Mouse (Mus musculus) MEL (cell line): ENCODE results near the gene Gm20388. TPM values are rescaled to one million over a fixed set of nuclear protein-coding genes. Genes with fewer than 3 reads are reported as not detected.

Source experiments
- DNase-seq: peaks from one replicate; pipeline ENCODE4 v3.0.0; 2011; ENCODE audit warnings: low read depth, low spot score
- H3K27ac ChIP-seq: 2 replicates; pipeline ENCODE4 v1.5.1; 2012; ENCODE audit warnings: low read depth, mild to moderate bottlenecking, control low read depth, low read length, moderate library complexity; ENCODE audit not compliant: control insufficient read depth
- H3K27me3 ChIP-seq, 2 experiments: fragments of 150-350 bp in 1 of 2; sonication (generic) in 1 of 2; 2 replicates each; pipeline ENCODE4 v1.6.1; 2012; ENCODE audit warnings: low read length in 2 of 2, mild to moderate bottlenecking in 2 of 2, improper control_type of control experiment in 1 of 2, moderate library complexity in 1 of 2; ENCODE audit not compliant: insufficient read depth in 2 of 2, control insufficient read depth in 1 of 2
- H3K36me3 ChIP-seq, 2 experiments: 2 replicates each; pipeline ENCODE4 v1.6.1; 2012 to 2014; ENCODE audit warnings: low read length in 2 of 2, improper control_type of control experiment in 1 of 2, inconsistent platforms in 1 of 2, mild to moderate bottlenecking in 1 of 2; ENCODE audit not compliant: insufficient read depth in 2 of 2, control insufficient read depth in 1 of 2
- H3K4me1 ChIP-seq, 2 experiments: fragments of 150-350 bp in 1 of 2; sonication (generic) in 1 of 2; 2 replicates each; pipeline ENCODE4 v1.6.1; 2012; ENCODE audit warnings: low read length in 2 of 2, improper control_type of control experiment in 1 of 2, mild to moderate bottlenecking in 1 of 2; ENCODE audit not compliant: insufficient read depth in 2 of 2, control insufficient read depth in 1 of 2
- H3K4me3 ChIP-seq, 2 experiments: fragments of 150-350 bp in 1 of 2; sonication (generic) in 1 of 2; 2 replicates each; pipeline ENCODE4 v1.5.1; 2012; ENCODE audit warnings: low read depth in 2 of 2, low read length in 2 of 2, mild to moderate bottlenecking in 2 of 2, moderate library complexity in 2 of 2, control low read depth in 1 of 2, improper control_type of control experiment in 1 of 2; ENCODE audit not compliant: control insufficient read depth in 1 of 2, insufficient read depth in 1 of 2
- H3K79me2 ChIP-seq: 2 replicates; pipeline ENCODE4 v1.6.1; 2012; ENCODE audit warnings: mild to moderate bottlenecking, low read length, moderate library complexity; ENCODE audit not compliant: control insufficient read depth, poor library complexity, insufficient read depth
- H3K9ac ChIP-seq: 2 replicates; pipeline ENCODE4 v1.6.1; 2012; ENCODE audit warnings: low read depth, mild to moderate bottlenecking, control low read depth, low read length, moderate library complexity; ENCODE audit not compliant: control insufficient read depth, poor library complexity, severe bottlenecking
- H3K9me3 ChIP-seq: fragments of 150-350 bp; sonication (generic); replicated peaks from 2 replicates; pipeline ENCODE4 v1.6.1; 2012; ENCODE audit warnings: mild to moderate bottlenecking, low read length, improper control_type of control experiment, moderate library complexity; ENCODE audit not compliant: insufficient read depth
- BHLHE40 ChIP-seq: IDR thresholded peaks from 2 replicates; pipeline ENCODE4 v1.6.1; 2012; ENCODE audit warnings: low read depth, mild to moderate bottlenecking, inconsistent platforms, low read length, improper control_type of control experiment, borderline replicate concordance
- CHD1 ChIP-seq: IDR thresholded peaks from 2 replicates; pipeline ENCODE4 v1.6.1; 2012; ENCODE audit warnings: low read depth, mild to moderate bottlenecking, inconsistent platforms, low read length, improper control_type of control experiment
- CHD2 ChIP-seq: IDR thresholded peaks from 2 replicates; pipeline ENCODE4 v1.6.1; 2011; ENCODE audit warnings: low read length, improper control_type of control experiment
- E2F4 ChIP-seq: IDR thresholded peaks from 2 replicates; pipeline ENCODE4 v1.6.1; 2011; ENCODE audit warnings: low read depth, low read length, improper control_type of control experiment, borderline replicate concordance
- ELF1 ChIP-seq: IDR thresholded peaks from 2 replicates; pipeline ENCODE4 v1.6.1; 2014; ENCODE audit warnings: low read depth, mild to moderate bottlenecking, inconsistent platforms, low read length, improper control_type of control experiment, moderate library complexity
- EP300 ChIP-seq, 2 experiments: IDR thresholded peaks; 2 replicates each; pipeline ENCODE4 v1.6.1; 2011; ENCODE audit warnings: improper control_type of control experiment in 2 of 2, low read length in 2 of 2, low read depth in 1 of 2, mild to moderate bottlenecking in 1 of 2
- ETS1 ChIP-seq: IDR thresholded peaks from 2 replicates; pipeline ENCODE4 v1.6.1; 2012; ENCODE audit warnings: low read depth, mild to moderate bottlenecking, inconsistent platforms, low read length, improper control_type of control experiment, moderate library complexity
- GABPA ChIP-seq: IDR thresholded peaks from 2 replicates; pipeline ENCODE4 v1.6.1; 2012; ENCODE audit warnings: low read depth, mild to moderate bottlenecking, inconsistent platforms, low read length, improper control_type of control experiment, moderate library complexity
- GATA1 ChIP-seq: IDR thresholded peaks from 2 replicates; pipeline ENCODE4 v1.6.1; 2011; ENCODE audit warnings: low read depth, low read length, improper control_type of control experiment
- HCFC1 ChIP-seq: IDR thresholded peaks from 2 replicates; pipeline ENCODE4 v1.6.1; 2012; ENCODE audit warnings: low read depth, mild to moderate bottlenecking, inconsistent platforms, low read length, improper control_type of control experiment, moderate library complexity
- KAT2A ChIP-seq: conservative IDR thresholded peaks from 2 replicates; pipeline ENCODE4 v1.6.1; 2012; ENCODE audit warnings: low read depth, low read length, improper control_type of control experiment, inconsistent platforms
- MAFK ChIP-seq: IDR thresholded peaks from 2 replicates; pipeline ENCODE4 v1.6.1; 2011; ENCODE audit warnings: low read depth, mild to moderate bottlenecking, low read length, improper control_type of control experiment, borderline replicate concordance
- MAX ChIP-seq: IDR thresholded peaks from 2 replicates; pipeline ENCODE4 v1.6.1; 2011; ENCODE audit warnings: low read length, improper control_type of control experiment
- MAZ ChIP-seq: IDR thresholded peaks from 2 replicates; pipeline ENCODE4 v1.6.1; 2012; ENCODE audit warnings: low read depth, mild to moderate bottlenecking, inconsistent platforms, low read length, improper control_type of control experiment
- MEF2A ChIP-seq: IDR thresholded peaks from 2 replicates; pipeline ENCODE4 v1.6.1; 2014; ENCODE audit warnings: low read depth, mild to moderate bottlenecking, inconsistent platforms, low read length, improper control_type of control experiment; ENCODE audit not compliant: poor library complexity, insufficient replicate concordance, severe bottlenecking; ENCODE audit errors: extremely low read depth
- MXI1 ChIP-seq: IDR thresholded peaks from 2 replicates; pipeline ENCODE4 v1.6.1; 2011; ENCODE audit warnings: mild to moderate bottlenecking, low read depth, low read length, improper control_type of control experiment
- MYB ChIP-seq: IDR thresholded peaks from 2 replicates; pipeline ENCODE4 v1.6.1; 2011; ENCODE audit warnings: mild to moderate bottlenecking, low read depth, low read length, improper control_type of control experiment
- MYC ChIP-seq: IDR thresholded peaks from 2 replicates; pipeline ENCODE4 v1.6.1; 2011; ENCODE audit warnings: low read depth, mild to moderate bottlenecking, low read length, improper control_type of control experiment, moderate library complexity
- NELFE ChIP-seq: IDR thresholded peaks from 2 replicates; pipeline ENCODE4 v1.6.1; 2011; ENCODE audit warnings: low read depth, low read length, improper control_type of control experiment
- NRF1 ChIP-seq: IDR thresholded peaks from 2 replicates; pipeline ENCODE4 v1.6.1; 2014; ENCODE audit warnings: low read depth, mild to moderate bottlenecking, inconsistent platforms, low read length, improper control_type of control experiment, moderate library complexity; ENCODE audit not compliant: poor library complexity, insufficient read depth, severe bottlenecking
- POLR2A ChIP-seq, 2 experiments: IDR thresholded peaks; 2 replicates each; pipeline ENCODE4 v1.6.1; 2011 to 2012; ENCODE audit warnings: low read length in 2 of 2, mild to moderate bottlenecking in 2 of 2, control low read depth in 1 of 2, improper control_type of control experiment in 1 of 2, low read depth in 1 of 2, moderate library complexity in 1 of 2; ENCODE audit not compliant: control insufficient read depth in 1 of 2, insufficient read depth in 1 of 2, poor library complexity in 1 of 2
- POLR2AphosphoS2 ChIP-seq: IDR thresholded peaks from 2 replicates; pipeline ENCODE4 v1.6.1; 2011; ENCODE audit warnings: low read length, improper control_type of control experiment
- POLR2AphosphoS5 ChIP-seq: IDR thresholded peaks from 2 replicates; pipeline ENCODE4 v1.6.1; 2012; ENCODE audit warnings: low read depth, borderline replicate concordance, mild to moderate bottlenecking, inconsistent platforms, low read length, moderate library complexity, mixed read lengths
- RAD21 ChIP-seq: IDR thresholded peaks from 2 replicates; pipeline ENCODE4 v1.6.1; 2011; ENCODE audit warnings: mild to moderate bottlenecking, low read depth, low read length, improper control_type of control experiment
- RCOR1 ChIP-seq: IDR thresholded peaks from 2 replicates; pipeline ENCODE4 v1.6.1; 2012; ENCODE audit warnings: low read depth, mild to moderate bottlenecking, inconsistent platforms, low read length, improper control_type of control experiment
- SIN3A ChIP-seq: IDR thresholded peaks from 2 replicates; pipeline ENCODE4 v1.6.1; 2012; ENCODE audit warnings: low read length, improper control_type of control experiment, inconsistent platforms
- SMC3 ChIP-seq: IDR thresholded peaks from 2 replicates; pipeline ENCODE4 v1.6.1; 2011; ENCODE audit warnings: low read depth, low read length, improper control_type of control experiment
- TAL1 ChIP-seq: IDR thresholded peaks from 2 replicates; pipeline ENCODE4 v1.6.1; 2012; ENCODE audit warnings: mild to moderate bottlenecking, inconsistent platforms, low read length, moderate library complexity, mixed read lengths
- TBP ChIP-seq: IDR thresholded peaks from 2 replicates; pipeline ENCODE4 v1.8.0; 2011; ENCODE audit warnings: low read depth, low read length, improper control_type of control experiment
- TCF12 ChIP-seq: IDR thresholded peaks from 2 replicates; pipeline ENCODE4 v1.6.1; 2014; ENCODE audit warnings: low read depth, mild to moderate bottlenecking, inconsistent platforms, low read length, improper control_type of control experiment, moderate library complexity
- UBTF ChIP-seq: IDR thresholded peaks from 2 replicates; pipeline ENCODE4 v1.6.1; 2012; ENCODE audit warnings: low read depth, mild to moderate bottlenecking, inconsistent platforms, low read length, improper control_type of control experiment, moderate library complexity, borderline replicate concordance; ENCODE audit not compliant: insufficient read depth
- USF1 ChIP-seq: IDR thresholded peaks from 2 replicates; pipeline ENCODE4 v1.6.1; 2014; ENCODE audit warnings: low read depth, mild to moderate bottlenecking, inconsistent platforms, low read length, improper control_type of control experiment, moderate library complexity
- USF2 ChIP-seq, 2 experiments: IDR thresholded peaks; 2 replicates each; pipeline ENCODE4 v1.6.1; 2011 to 2012; ENCODE audit warnings: improper control_type of control experiment in 2 of 2, low read length in 2 of 2, borderline replicate concordance in 1 of 2, inconsistent platforms in 1 of 2, low read depth in 1 of 2, mild to moderate bottlenecking in 1 of 2; ENCODE audit not compliant: insufficient read depth in 1 of 2
- ZC3H11A ChIP-seq: IDR thresholded peaks from 2 replicates; pipeline ENCODE4 v1.6.1; 2012; ENCODE audit warnings: low read depth, mild to moderate bottlenecking, inconsistent platforms, low read length, improper control_type of control experiment
- ZKSCAN1 ChIP-seq: IDR thresholded peaks from 2 replicates; pipeline ENCODE4 v1.6.1; 2012; ENCODE audit warnings: low read depth, mild to moderate bottlenecking, inconsistent platforms, low read length, improper control_type of control experiment, moderate library complexity
- ZNF384 ChIP-seq: IDR thresholded peaks from 2 replicates; pipeline ENCODE4 v1.6.1; 2012; ENCODE audit warnings: low read depth, mild to moderate bottlenecking, inconsistent platforms, low read length, improper control_type of control experiment
- polyA plus RNA-seq, 2 experiments: library from polyadenylated mRNA; stranded (reverse) in 1 of 2; unstranded in 1 of 2; fragments of >175 nt in 1 of 2; fragments of >200 nt in 1 of 2; gene quantifications; 2 replicates each; pipeline versions ENCODE4 v1.2.1 to v1.2.4; 2012; ENCODE audit warnings: low replicate concordance in 2 of 2, low read depth in 1 of 2; ENCODE audit not compliant: insufficient read length in 2 of 2, insufficient read depth in 1 of 2, missing spikeins in 1 of 2
- total RNA-seq: library from RNA; depleted of rRNA; stranded (reverse); fragments of 300-350 nt; gene quantifications from 2 replicates; pipeline ENCODE4 v1.2.3, GENCODE M21; 2012

Gene Gm20388
- total and polyA plus RNA-seq, 3 experiments: 11.1 to 17.8 TPM; not detected in 1

DNA sequence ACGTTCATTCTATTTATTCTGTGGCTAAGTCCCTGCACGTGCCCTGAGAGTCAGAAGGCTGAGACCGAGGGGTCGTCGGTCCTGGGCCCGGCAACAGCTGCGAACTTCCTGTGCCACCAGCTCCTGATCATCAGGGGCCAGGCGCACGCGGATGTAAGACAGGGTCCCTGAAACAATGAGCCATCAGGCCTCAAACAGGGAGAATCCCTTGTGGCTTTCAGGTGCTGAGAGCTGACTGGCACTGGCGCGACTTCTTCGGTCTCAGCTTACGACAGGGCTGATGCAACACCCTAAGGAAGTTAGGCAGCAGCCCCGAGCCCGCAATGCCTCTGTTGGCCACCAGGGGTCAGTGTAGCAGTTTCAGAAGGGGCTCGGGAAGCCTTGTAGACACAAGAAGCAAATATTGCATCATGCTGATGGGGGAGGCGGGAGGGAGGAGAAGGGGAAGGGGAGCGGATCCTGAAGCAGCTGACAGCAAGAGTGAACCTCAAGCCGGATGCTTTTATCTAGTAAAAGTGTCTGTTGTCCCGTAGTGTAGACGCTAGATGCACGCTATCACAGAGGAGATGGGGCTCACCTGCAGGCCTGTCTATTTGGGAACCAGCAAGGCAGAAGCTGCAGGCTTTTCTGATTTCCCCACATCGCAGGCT is 1940.3 kb downstream of the Gm20388 start:
- H3K9me3 ChIP-seq: no peaks in the 10 kb centered on the region
- peaks cover 4% of the 10 kb centered on the region; the same call in 1 of the 2 replicates for H3K79me2 ChIP-seq
- peaks cover 13 to 51% of the 10 kb centered on the region in 2 experiments for H3K4me1 ChIP-seq
- H3K27ac ChIP-seq: peak overlapping the region; percentile 99
- H3K36me3 ChIP-seq: peaks cover 0 to 39% of the 10 kb centered on the region in 2 experiments; a peak in 2 of 4 replicates
- H3K9ac ChIP-seq: peak overlapping the region; percentile 95
- peak overlapping the region; percentile 52 to 55 for H3K4me3 ChIP-seq
- DNase-seq: peak; percentile 99
- H3K27me3 ChIP-seq: no peaks in the 10 kb centered on the region
- TF ChIP-seq TAL1: peak; percentile 58
- TF ChIP-seq ZC3H11A: peak; percentile 69
- TF ChIP-seq MXI1: peak; percentile 89
- no peak; the same call in 1 of the 2 replicates for TF ChIP-seq MYB
- TF ChIP-seq MAFK: no peak
- TF ChIP-seq NELFE: peak; percentile 83
- peak; percentile 93 for TF ChIP-seq MYC
- TF ChIP-seq USF2 (IDR thresholded peaks at IDR 0.05; ENCODE audit: borderline replicate concordance in 1 of 2, insufficient read depth in 1 of 2, low read depth in 1 of 2, low read length in 2 of 2): no peak
- TF ChIP-seq RAD21: peak; percentile 69
- no peak for TF ChIP-seq POLR2AphosphoS5
- TF ChIP-seq TBP: peak; percentile 83
- peak; percentile 81 for TF ChIP-seq HCFC1
- peak; percentile 84 for TF ChIP-seq KAT2A
- TF ChIP-seq MAX: peak; percentile 85; the same call in 1 of the 2 replicates
- peak; percentile 91 for TF ChIP-seq POLR2AphosphoS2
- TF ChIP-seq TCF12: peak; percentile 85
- TF ChIP-seq MEF2A: peak; percentile 74; the same call in 1 of the 2 replicates
- peak; percentile 31 to 87 for TF ChIP-seq POLR2A (IDR thresholded peaks at IDR 0.05; ENCODE audit: control insufficient read depth in 1 of 2, insufficient read depth in 1 of 2, low read depth in 1 of 2, low read length in 2 of 2, poor library complexity in 1 of 2)
- TF ChIP-seq ETS1: peak; percentile 99
- TF ChIP-seq ZKSCAN1: no peak
- TF ChIP-seq RCOR1: peak; percentile 72
- no peak for TF ChIP-seq UBTF
- no peak; the same call in 1 of the 2 replicates for TF ChIP-seq CHD1
- peak; percentile 71 to 95 for TF ChIP-seq EP300 (IDR thresholded peaks at IDR 0.05; ENCODE audit: low read depth in 1 of 2, low read length in 2 of 2)
- TF ChIP-seq BHLHE40: no peak; the same call in none of the 2 replicates
- peak; percentile 92 for TF ChIP-seq SMC3
- TF ChIP-seq SIN3A: peak; percentile 99
- no peak for TF ChIP-seq NRF1
- TF ChIP-seq E2F4: no peak; the same call in 1 of the 2 replicates
- peak; percentile 99 for TF ChIP-seq MAZ
- peak; percentile 48; the same call in 1 of the 2 replicates for TF ChIP-seq CHD2
- no peak for TF ChIP-seq GABPA
- peak; percentile 82 for TF ChIP-seq GATA1
- peak; percentile 65; the same call in 1 of the 2 replicates for TF ChIP-seq ELF1
- peak; percentile 63; the same call in 1 of the 2 replicates for TF ChIP-seq ZNF384
- TF ChIP-seq USF1: peak; percentile 35
